Mouse (Mus musculus) neural tube, embryonic 15.5 days (tissue): ENCODE measurements around the gene Hpgd. TPM values are rescaled to one million over a fixed set of nuclear protein-coding genes. Genes with fewer than 3 reads are reported as not detected.
"Not testable (repeated sequence)": the region's sequence is repeated elsewhere in the genome, so short reads cannot be mapped to it uniquely, and the experiment has no call there.

Experiments used
- ATAC-seq: fragments of 200-750 bp; cut with Nextera tagmentation; 2 replicates; pipeline ENCODE4 v1.8.0; 2017; ENCODE audit warnings: mild to moderate bottlenecking, moderate TSS enrichment, moderate library complexity; ENCODE audit not compliant: low FRiP score
- H3K27ac ChIP-seq: fragments of 300-500 bp; sonication (generic); replicated peaks from 2 replicates; pipeline ENCODE4 v1.5.1; 2015; ENCODE audit warnings: mild to moderate bottlenecking, inconsistent platforms
- H3K27me3 ChIP-seq: fragments of 300-500 bp; sonication (generic); replicated peaks from 2 replicates; pipeline ENCODE4 v1.6.1; 2015; ENCODE audit warnings: inconsistent platforms
- H3K36me3 ChIP-seq: fragments of 300-500 bp; sonication (generic); 2 replicates; pipeline ENCODE4 v1.6.1; 2015; ENCODE audit warnings: inconsistent platforms
- H3K4me1 ChIP-seq: fragments of 300-500 bp; sonication (generic); 2 replicates; pipeline ENCODE4 v1.6.1; 2015; ENCODE audit warnings: inconsistent platforms
- H3K4me2 ChIP-seq: fragments of 300-500 bp; sonication (generic); 2 replicates; pipeline ENCODE4 v1.6.1; 2015; ENCODE audit warnings: inconsistent platforms, mild to moderate bottlenecking, moderate library complexity
- H3K4me3 ChIP-seq: fragments of 300-500 bp; sonication (generic); replicated peaks from 2 replicates; pipeline ENCODE4 v1.5.1; 2015; ENCODE audit warnings: mild to moderate bottlenecking, inconsistent platforms
- H3K9ac ChIP-seq: fragments of 300-500 bp; sonication (generic); replicated peaks from 2 replicates; pipeline ENCODE4 v1.6.1; 2015; ENCODE audit warnings: mild to moderate bottlenecking, inconsistent platforms
- H3K9me3 ChIP-seq: fragments of 300-500 bp; sonication (generic); replicated peaks from 2 replicates; pipeline ENCODE4 v1.6.1; 2016; ENCODE audit warnings: inconsistent platforms
- WGBS: fragments of 180-500 bp; shearing (Covaris S2); methylation state at CpG from one replicate; pipeline ENCODE4 v1.1.7; 2015; ENCODE audit warnings: mixed read lengths; 5-methylcytosine and 5-hydroxymethylcytosine counted together
- polyA plus RNA-seq: library from polyadenylated mRNA; unstranded; fragments of >200 nt; fragmentation: Nextera tagmentation; extraction: Ambion mirVana; gene quantifications from 2 replicates; pipeline ENCODE4 v1.2.1, GENCODE M21; 2015

The Hpgd gene
- polyA plus RNA-seq = 4.3 and 25.5 TPM in 2 replicates

DNA sequence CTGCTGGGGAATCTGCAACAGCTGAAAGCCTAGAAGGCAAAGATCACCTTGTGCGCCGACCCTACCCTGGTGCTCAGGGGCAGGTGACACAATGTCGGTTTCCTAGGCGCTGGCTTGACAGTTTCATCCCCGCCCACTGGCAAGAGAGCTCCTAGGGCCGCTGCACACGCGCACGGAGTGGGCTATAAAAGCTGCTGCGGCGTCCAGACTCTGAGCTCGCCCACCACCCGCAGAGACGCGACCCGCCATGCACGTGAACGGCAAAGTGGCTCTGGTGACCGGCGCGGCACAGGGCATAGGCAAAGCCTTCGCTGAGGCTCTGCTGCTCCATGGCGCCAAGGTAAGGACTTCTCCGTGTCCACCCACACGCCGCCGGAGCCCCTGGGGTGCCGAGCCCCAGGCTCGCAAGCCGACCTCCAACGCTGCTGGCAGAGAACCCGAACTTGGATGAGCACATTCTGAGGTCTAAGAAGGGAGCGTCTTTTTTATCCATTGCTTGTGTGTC, at the start of gene Hpgd:
TSS of gene Hpgd (plus strand) at position 213 of the 505 bp plus-strand sequence.
- Histone ChIP-seq H3K4me2 (peak within 1 kb of the TSS; percentile 95), H3K9ac (peak within 1 kb of the TSS; percentile 57), H3K4me1 (peaks cover 16% of the 10 kb centered on the region), H3K36me3 (no peaks in the 10 kb centered on the region), H3K27ac (no peak within 1 kb of the TSS), H3K4me3 (peak within 1 kb of the TSS; percentile 59), H3K27me3 (0 out of 2 replicates have a peak, but pooled peaks cover 8% of the 10 kb centered on the region), H3K9me3 (no peaks in the 10 kb centered on the region)
- WGBS = under 1% methylated on average over 33 of the region's 33 CpGs
- ATAC-seq = peak; percentile 84

DNA sequence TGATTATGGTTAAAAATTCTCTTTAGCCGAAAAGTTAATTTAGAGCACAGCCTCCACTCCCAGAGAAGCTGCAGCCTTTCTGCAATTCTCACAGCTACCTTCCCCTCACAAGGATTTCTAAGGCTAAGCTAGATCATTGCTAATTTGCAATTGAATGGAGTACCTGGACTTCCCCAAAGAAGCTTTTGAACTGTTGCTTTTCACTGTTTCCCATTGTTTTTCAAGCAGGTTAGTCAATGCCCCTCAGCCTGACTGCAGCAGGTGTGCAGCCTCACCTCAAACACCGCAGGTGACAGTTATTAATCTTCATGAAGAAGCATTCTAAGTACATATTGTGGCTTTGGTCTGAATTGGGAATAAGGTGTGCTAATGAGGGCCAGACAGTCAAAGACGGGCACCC, 42.7 kb upstream of the Hpgd start:
- H3K9me3 ChIP-seq, H3K4me2 ChIP-seq, H3K4me1 ChIP-seq, H3K27ac ChIP-seq, ATAC-seq, H3K4me3 ChIP-seq, H3K36me3 ChIP-seq, H3K9ac ChIP-seq, H3K27me3 ChIP-seq: not testable (repeated sequence)
- 79% methylated on average over 3 of the region's 3 CpGs for WGBS

DNA sequence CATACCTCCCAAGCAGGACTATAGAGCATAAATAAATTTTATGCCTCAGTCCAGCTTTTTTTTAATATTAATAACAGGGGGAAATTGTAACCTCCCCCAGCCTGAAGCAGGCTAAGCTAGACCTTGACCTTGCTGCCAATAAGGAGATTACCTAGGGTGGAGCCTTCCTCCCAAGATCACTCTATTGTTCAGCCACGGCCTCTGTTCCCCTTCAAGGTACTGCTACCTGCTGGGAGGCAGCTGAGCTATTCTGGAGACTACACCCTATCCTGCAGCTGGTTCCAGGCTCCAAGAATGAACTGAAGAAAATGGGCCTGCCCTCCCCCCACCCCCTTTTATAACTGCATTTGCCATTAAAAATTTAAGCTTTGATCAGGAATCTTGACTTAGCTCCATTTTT, 42.1 kb upstream of the Hpgd start:
- Histone ChIP-seq H3K4me3 (no peak overlapping the region), H3K36me3 (no peaks in the 10 kb centered on the region), H3K4me1 (no peaks in the 10 kb centered on the region), H3K27me3 (no peaks in the 10 kb centered on the region), H3K4me2 (no peak overlapping the region), H3K9ac (no peak overlapping the region), H3K9me3 (no peaks in the 10 kb centered on the region), H3K27ac (no peak overlapping the region)
- ATAC-seq = no peak
- WGBS = 42% methylated on average over 1 of the region's 1 CpGs

DNA sequence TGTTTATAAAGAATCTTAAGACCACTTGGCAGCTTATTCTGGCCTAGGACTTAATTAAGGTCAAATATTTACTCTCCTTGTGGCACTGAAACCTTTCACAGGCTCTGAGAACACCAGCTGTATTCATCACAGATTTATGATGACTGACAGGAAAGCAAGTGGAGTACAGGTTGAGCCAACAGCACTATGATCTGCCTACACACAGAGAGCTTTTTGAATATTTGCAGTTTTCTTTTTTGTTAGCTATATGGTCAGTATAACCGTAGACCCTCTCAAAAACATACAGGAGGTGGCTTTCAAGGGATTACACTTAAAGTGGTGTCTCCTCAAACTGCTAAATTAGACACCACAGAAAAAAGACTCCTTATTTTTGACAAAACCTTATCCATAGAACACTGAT, 33.2 kb upstream of the Hpgd start:
- Histone ChIP-seq H3K9me3 (no peaks in the 10 kb centered on the region), H3K27me3 (no peaks in the 10 kb centered on the region), H3K9ac (no peak overlapping the region), H3K4me2 (no peak overlapping the region), H3K36me3 (no peaks in the 10 kb centered on the region), H3K4me3 (no peak overlapping the region), H3K27ac (no peak overlapping the region), H3K4me1 (no peaks in the 10 kb centered on the region)
- ATAC-seq = no peak
- WGBS = 93% methylated on average over 1 of the region's 1 CpGs

DNA sequence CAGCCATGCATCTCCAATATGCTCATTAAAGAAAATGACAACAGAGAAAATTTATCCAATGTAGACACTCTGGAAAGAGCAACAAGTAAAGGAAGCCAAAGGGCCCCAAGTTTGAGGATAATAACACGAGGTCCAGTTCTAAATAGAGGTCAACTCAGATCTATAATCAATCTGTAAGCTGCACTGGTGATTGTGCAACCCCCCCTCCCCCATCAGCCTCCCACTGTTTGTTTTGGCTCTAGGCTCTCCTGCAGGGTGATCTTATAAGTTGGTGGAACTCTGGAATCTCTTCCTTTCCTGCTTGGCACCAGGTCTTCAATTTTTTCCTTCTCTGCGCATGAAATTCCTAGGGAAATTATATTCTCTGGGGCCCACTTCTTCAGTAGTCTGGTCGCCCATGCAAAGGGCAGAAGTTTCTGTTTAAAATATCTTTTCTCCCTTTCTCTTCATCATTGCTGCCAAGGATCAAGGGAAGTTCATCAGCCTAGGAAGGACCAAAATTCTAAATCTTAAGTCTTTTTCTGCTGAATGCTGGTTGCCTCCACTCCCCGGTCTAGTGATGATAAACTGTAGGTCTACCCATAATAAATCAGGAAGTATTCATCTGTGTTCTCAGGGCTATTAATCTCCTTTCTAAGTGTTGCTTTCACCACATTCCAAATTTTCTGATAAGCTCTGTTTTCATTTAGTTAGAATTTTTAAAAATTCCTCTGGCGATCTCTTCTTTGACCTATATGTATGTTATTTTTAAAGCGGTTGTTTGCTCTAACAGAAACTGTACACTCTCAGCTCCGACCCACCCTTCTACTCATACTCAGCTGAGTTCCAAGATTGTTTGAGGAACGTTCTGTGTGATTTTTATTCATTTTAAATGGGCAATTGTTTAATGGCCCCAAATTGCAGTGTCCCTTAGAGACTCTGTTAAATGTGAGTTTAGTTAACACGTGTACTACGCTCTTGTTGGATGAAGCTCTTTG, 24.4 kb upstream of the Hpgd start:
- WGBS = 82% methylated on average over 10 of the region's 10 CpGs
- no peak overlapping the region for H3K4me3 ChIP-seq

DNA sequence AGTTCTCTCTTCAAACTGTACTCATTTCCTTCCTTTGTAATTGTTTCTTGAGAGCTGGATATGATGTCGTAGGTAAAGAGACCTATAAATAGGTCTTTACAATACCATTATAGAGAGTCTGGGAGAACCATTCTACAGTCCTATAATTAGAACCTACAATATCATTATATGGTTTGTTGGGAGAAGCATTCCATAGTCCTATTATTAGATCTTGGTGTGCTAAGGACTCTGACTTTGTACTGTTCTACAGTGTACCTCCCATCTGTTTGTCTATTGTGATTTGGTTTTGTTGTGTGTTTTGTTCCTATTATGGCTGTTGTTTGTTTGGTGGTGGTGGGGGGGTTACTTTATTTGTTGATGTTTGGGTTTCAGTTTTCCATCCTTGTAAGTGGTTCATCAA, 21.5 kb upstream of the Hpgd start:
- H3K4me2 ChIP-seq = no peak overlapping the region
- no peak overlapping the region for H3K27ac ChIP-seq
- H3K4me1 ChIP-seq = no peaks in the 10 kb centered on the region
- no peak overlapping the region for H3K9ac ChIP-seq
- H3K9me3 ChIP-seq = no peaks in the 10 kb centered on the region
- no peaks in the 10 kb centered on the region for H3K36me3 ChIP-seq
- no peaks in the 10 kb centered on the region for H3K27me3 ChIP-seq
- WGBS = 84% methylated on average over 1 of the region's 1 CpGs
- ATAC-seq = no peak
- H3K4me3 ChIP-seq = no peak overlapping the region

More for the DNA sequence above, 24.4 kb upstream of the Hpgd start:
- H3K9me3 ChIP-seq = no peaks in the 10 kb centered on the region
- H3K36me3 ChIP-seq = no peaks in the 10 kb centered on the region
- no peak overlapping the region for H3K27ac ChIP-seq
- H3K9ac ChIP-seq = no peak overlapping the region
- H3K4me1 ChIP-seq = no peaks in the 10 kb centered on the region
- no peaks in the 10 kb centered on the region for H3K27me3 ChIP-seq
- H3K4me2 ChIP-seq = no peak overlapping the region
- no peak for ATAC-seq

DNA sequence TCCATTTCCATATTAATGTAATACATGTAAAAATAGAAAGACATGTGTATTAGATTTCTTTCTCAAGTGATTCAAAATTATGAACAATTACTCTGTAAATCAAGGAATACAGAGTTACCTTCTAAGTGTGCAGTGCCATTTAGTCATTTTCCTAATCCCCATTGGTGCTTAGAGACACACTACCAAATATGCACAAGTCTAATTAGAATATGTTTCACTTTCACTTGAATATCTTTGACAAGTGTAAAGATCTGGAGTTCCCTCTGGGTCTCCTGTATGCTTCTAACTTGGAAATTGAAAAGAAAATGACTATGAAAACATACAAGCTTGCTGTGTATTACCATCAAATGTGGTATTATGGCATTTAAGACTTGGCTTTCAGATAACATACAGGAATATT, 19.1 kb upstream of the Hpgd start:
- no peak overlapping the region for H3K9ac ChIP-seq
- no peaks in the 10 kb centered on the region for H3K4me1 ChIP-seq
- H3K27me3 ChIP-seq = no peaks in the 10 kb centered on the region
- no peak overlapping the region for H3K4me2 ChIP-seq
- H3K27ac ChIP-seq = no peak overlapping the region
- H3K9me3 ChIP-seq = no peaks in the 10 kb centered on the region
- no peak overlapping the region for H3K4me3 ChIP-seq
- ATAC-seq = no peak
- no peaks in the 10 kb centered on the region for H3K36me3 ChIP-seq

DNA sequence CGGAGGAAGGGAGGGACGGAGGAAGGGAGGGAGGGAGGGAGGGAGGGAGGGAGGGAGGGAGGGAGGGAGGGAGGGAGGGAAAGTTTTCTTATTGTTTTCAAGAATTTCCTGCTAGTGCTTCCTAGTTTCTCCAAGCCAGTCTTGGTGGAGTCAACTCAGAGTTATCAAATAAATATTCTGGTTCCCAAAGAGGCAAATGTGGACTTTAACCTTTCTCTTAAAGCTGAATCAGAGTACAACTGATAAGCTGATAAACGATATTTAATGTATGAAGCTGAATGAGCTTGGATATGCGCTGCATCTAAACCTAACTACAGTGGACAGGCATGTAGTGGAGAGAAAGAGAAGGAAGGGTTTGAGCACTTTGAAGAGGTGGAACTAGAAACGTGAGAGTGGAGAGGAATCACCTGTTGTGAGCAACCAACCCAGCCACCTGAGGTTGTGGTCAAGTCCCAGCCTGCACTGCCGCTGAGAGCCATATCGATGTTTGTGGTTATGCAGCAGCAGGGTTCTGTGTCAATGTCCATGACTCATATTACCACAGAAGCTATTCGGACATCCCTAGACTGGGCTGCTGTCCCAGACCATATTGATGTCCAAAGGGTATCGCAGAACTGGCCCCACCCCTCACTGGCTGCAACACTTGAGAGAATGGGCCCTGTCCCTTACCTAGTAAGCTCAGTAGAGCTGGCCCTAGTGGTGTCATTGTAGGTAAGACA, 16.4 kb upstream of the Hpgd start:
- no peak overlapping the region for H3K27ac ChIP-seq
- WGBS = 92% methylated on average over 7 of the region's 9 CpGs
- H3K4me3 ChIP-seq = no peak overlapping the region
- H3K4me1 ChIP-seq = no peaks in the 10 kb centered on the region
- no peak overlapping the region for H3K9ac ChIP-seq
- H3K9me3 ChIP-seq = no peaks in the 10 kb centered on the region
- no peaks in the 10 kb centered on the region for H3K36me3 ChIP-seq
- H3K4me2 ChIP-seq = no peak overlapping the region
- no peaks in the 10 kb centered on the region for H3K27me3 ChIP-seq
- no peak for ATAC-seq

DNA sequence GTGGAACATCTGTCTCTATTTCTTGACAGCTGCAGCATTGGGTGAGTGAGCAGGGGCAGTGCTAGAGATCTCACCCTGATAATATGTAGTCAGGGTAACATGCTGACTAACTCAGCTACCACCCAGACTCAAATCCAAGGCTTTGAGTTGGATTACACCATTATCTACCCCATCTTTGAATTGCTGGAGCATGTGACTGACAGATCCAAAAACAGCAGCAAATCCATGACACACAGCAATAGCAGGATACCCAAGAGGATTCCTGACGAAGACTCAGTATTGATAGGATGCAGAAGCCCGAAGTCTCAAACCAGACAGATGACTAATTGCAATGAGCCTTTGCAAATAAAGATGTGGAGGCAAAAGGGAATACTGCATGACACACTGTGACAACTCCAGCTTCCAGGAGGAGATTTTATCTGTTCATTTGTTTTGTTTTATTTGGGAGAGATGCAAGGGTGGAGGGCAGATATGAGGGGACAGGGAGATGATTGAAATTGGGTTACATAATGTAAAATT, 15.8 kb upstream of the Hpgd start:
- no peaks in the 10 kb centered on the region for H3K9me3 ChIP-seq
- no peak for ATAC-seq
- H3K27me3 ChIP-seq = no peaks in the 10 kb centered on the region
- H3K36me3 ChIP-seq = no peaks in the 10 kb centered on the region
- H3K4me2 ChIP-seq = no peak overlapping the region
- no peak overlapping the region for H3K4me3 ChIP-seq
- WGBS = 80% methylated on average over 2 of the region's 2 CpGs
- H3K9ac ChIP-seq = no peak overlapping the region
- no peak overlapping the region for H3K27ac ChIP-seq
- H3K4me1 ChIP-seq = no peaks in the 10 kb centered on the region

DNA sequence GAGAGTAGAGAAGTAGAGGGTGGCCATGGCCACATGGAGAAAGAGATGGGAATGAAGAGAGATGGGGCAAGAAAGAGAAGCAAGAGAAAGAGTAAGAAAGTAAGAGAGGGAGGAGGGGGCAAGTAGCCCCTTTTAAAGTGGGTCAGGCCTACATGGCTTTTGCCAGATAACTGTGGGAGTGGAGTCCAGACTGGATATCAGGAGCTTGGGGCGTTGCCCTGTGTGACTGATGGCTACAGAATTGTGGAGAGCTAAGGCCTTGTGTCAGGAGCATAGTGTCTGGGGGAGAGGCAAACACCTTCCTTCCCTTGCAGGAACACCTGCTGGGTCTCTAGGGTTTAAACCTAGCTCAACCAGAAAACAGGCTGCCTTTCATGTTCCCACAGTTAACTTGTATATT, 10.4 kb upstream of the Hpgd start:
- Histone ChIP-seq H3K4me2 (no peak overlapping the region), H3K4me1 (no peaks in the 10 kb centered on the region), H3K9me3 (no peaks in the 10 kb centered on the region), H3K4me3 (no peak overlapping the region), H3K27ac (no peak overlapping the region), H3K9ac (no peak overlapping the region), H3K36me3 (no peaks in the 10 kb centered on the region), H3K27me3 (no peaks in the 10 kb centered on the region)
- no peak for ATAC-seq
- WGBS = 71% methylated on average over 1 of the region's 1 CpGs

DNA sequence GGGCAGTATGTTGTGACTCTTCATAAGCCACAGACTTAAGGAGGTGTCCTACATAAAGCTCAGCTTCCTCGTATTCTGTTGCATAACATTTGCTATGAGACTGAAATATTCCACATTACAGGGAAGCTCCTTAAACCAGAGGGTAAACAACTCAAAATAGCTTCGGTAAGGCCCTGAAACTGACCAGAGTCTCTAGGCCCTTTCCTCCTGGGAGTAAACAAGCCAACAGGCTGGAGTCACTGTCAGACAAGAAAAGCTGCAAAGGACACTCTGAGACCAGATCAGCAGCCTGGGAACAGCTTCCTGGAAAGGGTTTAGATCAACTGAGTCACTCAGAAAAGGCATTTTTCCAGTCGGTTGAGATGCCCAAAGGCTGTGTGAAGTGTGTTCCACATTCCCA, 9.4 kb upstream of the Hpgd start:
- H3K4me1 ChIP-seq = no peaks in the 10 kb centered on the region
- no peak overlapping the region for H3K4me3 ChIP-seq
- no peak for ATAC-seq
- no peaks in the 10 kb centered on the region for H3K36me3 ChIP-seq
- no peak overlapping the region for H3K4me2 ChIP-seq
- H3K9ac ChIP-seq = no peak overlapping the region
- no peaks in the 10 kb centered on the region for H3K27me3 ChIP-seq
- no peak overlapping the region for H3K27ac ChIP-seq
- H3K9me3 ChIP-seq = no peaks in the 10 kb centered on the region
- WGBS = 68% methylated on average over 3 of the region's 3 CpGs
